Mouse (Mus musculus): ENCODE data around the gene Acad8. TPM values are rescaled to one million over a fixed set of nuclear protein-coding genes. Genes with fewer than 3 reads are reported as not detected.

Gene Acad8
- total and polyA plus RNA-seq, 3 experiments = 16.7 to 22.7 TPM; not detected in 1

GRCm38 (mm10) chr9:27011572-27011971, 12.2 kb upstream of the Acad8 start:
- no peaks in the 10 kb centered on the region for H3K27me3 ChIP-seq (ENCODE audit: control insufficient read depth in 1 of 2, insufficient read depth in 2 of 2, low read length in 2 of 2)
- H3K4me3 ChIP-seq (ENCODE audit: control insufficient read depth in 1 of 2, insufficient read depth in 1 of 2, low read depth in 2 of 2, low read length in 2 of 2) = no peak overlapping the region
- H3K4me1 ChIP-seq (ENCODE audit: control insufficient read depth in 1 of 2, insufficient read depth in 2 of 2, low read length in 2 of 2) = no peaks in the 10 kb centered on the region
- H3K9ac ChIP-seq (ENCODE audit: control insufficient read depth, low read depth, low read length, poor library complexity, severe bottlenecking) = no peak overlapping the region
- no peak for DNase-seq (ENCODE audit: low read depth, low spot score)
- H3K27ac ChIP-seq (ENCODE audit: control insufficient read depth, low read depth, low read length) = no peak overlapping the region
- no peak for TF ChIP-seq CHD1 (IDR thresholded peaks at IDR 0.05; ENCODE audit: low read depth, low read length)
- no peak for TF ChIP-seq SMC3 (IDR thresholded peaks at IDR 0.05; ENCODE audit: low read depth, low read length)
- TF ChIP-seq MYC (IDR thresholded peaks at IDR 0.05; ENCODE audit: low read depth, low read length) = no peak
- no peak for TF ChIP-seq POLR2AphosphoS2 (IDR thresholded peaks at IDR 0.05; ENCODE audit: low read length)
- TF ChIP-seq ETS1 (IDR thresholded peaks at IDR 0.05; ENCODE audit: low read depth, low read length) = no peak
- TF ChIP-seq NRF1 (IDR thresholded peaks at IDR 0.05; ENCODE audit: insufficient read depth, low read depth, low read length, poor library complexity, severe bottlenecking) = no peak
- TF ChIP-seq KAT2A (conservative IDR thresholded peaks at IDR 0.05; ENCODE audit: low read depth, low read length) = no peak
- no peak for TF ChIP-seq CTCF (IDR thresholded peaks at IDR 0.05 in 2 of 3, conservative IDR thresholded peaks at IDR 0.05 in 1 of 3; ENCODE audit: control insufficient read depth in 1 of 3, insufficient read depth in 1 of 3, low read depth in 2 of 3, low read length in 3 of 3, poor library complexity in 1 of 3, severe bottlenecking in 1 of 3)
- TF ChIP-seq ELF1 (IDR thresholded peaks at IDR 0.05; ENCODE audit: low read depth, low read length) = no peak
- no peak for TF ChIP-seq ZMIZ1 (IDR thresholded peaks at IDR 0.05; ENCODE audit: low read depth, low read length)
- no peaks in the 10 kb centered on the region for H3K9me3 ChIP-seq (replicated peaks; ENCODE audit: insufficient read depth, low read length)
- peaks cover 0 to 5% of the 10 kb centered on the region in 2 experiments; a peak in 2 of 4 replicates for H3K36me3 ChIP-seq (ENCODE audit: control insufficient read depth in 1 of 2, insufficient read depth in 2 of 2, low read length in 2 of 2)
- H3K79me2 ChIP-seq (ENCODE audit: control insufficient read depth, insufficient read depth, low read length, poor library complexity) = no peaks in the 10 kb centered on the region

- H3K9ac ChIP-seq (ENCODE audit: control insufficient read depth, low read depth, low read length, poor library complexity, severe bottlenecking) = no peak overlapping the region
- no peak for TF ChIP-seq E2F4 (IDR thresholded peaks at IDR 0.05; ENCODE audit: borderline replicate concordance, low read depth, low read length)
- no peaks in the 10 kb centered on the region for H3K4me1 ChIP-seq (ENCODE audit: control insufficient read depth in 1 of 2, insufficient read depth in 2 of 2, low read length in 2 of 2)
- no peak for DNase-seq (ENCODE audit: low read depth, low spot score)
- no peaks in the 10 kb centered on the region for H3K79me2 ChIP-seq (ENCODE audit: control insufficient read depth, insufficient read depth, low read length, poor library complexity)
- no peaks in the 10 kb centered on the region for H3K9me3 ChIP-seq (replicated peaks; ENCODE audit: insufficient read depth, low read length)
- H3K36me3 ChIP-seq (ENCODE audit: control insufficient read depth in 1 of 2, insufficient read depth in 2 of 2, low read length in 2 of 2) = peaks cover 0 to 4% of the 10 kb centered on the region in 2 experiments; a peak in 3 of 4 replicates
- H3K4me3 ChIP-seq (ENCODE audit: control insufficient read depth in 1 of 2, insufficient read depth in 1 of 2, low read depth in 2 of 2, low read length in 2 of 2) = no peak overlapping the region
- no peak overlapping the region for H3K27ac ChIP-seq (ENCODE audit: control insufficient read depth, low read depth, low read length)
- H3K27me3 ChIP-seq (ENCODE audit: control insufficient read depth in 1 of 2, insufficient read depth in 2 of 2, low read length in 2 of 2) = no peaks in the 10 kb centered on the region
Measured at GRCm38 (mm10) chr9:27009231-27009630, 9.9 kb upstream of the Acad8 start.

- Histone ChIP-seq H3K27me3 (ENCODE audit: control insufficient read depth in 1 of 2, insufficient read depth in 2 of 2, low read length in 2 of 2) (no peaks in the 10 kb centered on the region), H3K4me1 (ENCODE audit: control insufficient read depth in 1 of 2, insufficient read depth in 2 of 2, low read length in 2 of 2) (peaks cover 0 to 9% of the 10 kb centered on the region in 2 experiments; a peak in 2 of 4 replicates), H3K36me3 (ENCODE audit: control insufficient read depth in 1 of 2, insufficient read depth in 2 of 2, low read length in 2 of 2) (peaks cover 7 to 10% of the 10 kb centered on the region in 2 experiments), H3K4me3 (ENCODE audit: control insufficient read depth in 1 of 2, insufficient read depth in 1 of 2, low read depth in 2 of 2, low read length in 2 of 2) (no peak overlapping the region), H3K9ac (ENCODE audit: control insufficient read depth, low read depth, low read length, poor library complexity, severe bottlenecking) (no peak overlapping the region), H3K27ac (ENCODE audit: control insufficient read depth, low read depth, low read length) (no peak overlapping the region), H3K9me3 (replicated peaks; ENCODE audit: insufficient read depth, low read length) (no peaks in the 10 kb centered on the region), H3K79me2 (ENCODE audit: control insufficient read depth, insufficient read depth, low read length, poor library complexity) (no peaks in the 10 kb centered on the region)
- 0 out of 6 replicates have a peak, but pooled peaks of 1 of the 3 experiments have one; percentile 4 for TF ChIP-seq CTCF (IDR thresholded peaks at IDR 0.05 in 2 of 3, conservative IDR thresholded peaks at IDR 0.05 in 1 of 3; ENCODE audit: control insufficient read depth in 1 of 3, insufficient read depth in 1 of 3, low read depth in 2 of 3, low read length in 3 of 3, poor library complexity in 1 of 3, severe bottlenecking in 1 of 3)
- no peak for TF ChIP-seq BHLHE40 (IDR thresholded peaks at IDR 0.05; ENCODE audit: borderline replicate concordance, low read depth, low read length)
- no peak for DNase-seq (ENCODE audit: low read depth, low spot score)
Measured at GRCm38 (mm10) chr9:27006866-27007265, 7.5 kb upstream of the Acad8 start.
